Mouse (Mus musculus) left cerebral cortex, adult 11 months (tissue): ENCODE measurements around the gene Rnf43.

ENCODE experiments used
- DNase-seq: peaks from one replicate; pipeline ENCODE4 v3.0.0; 2022; ENCODE audit warnings: low spot score

Rnf43 gene

DNA sequence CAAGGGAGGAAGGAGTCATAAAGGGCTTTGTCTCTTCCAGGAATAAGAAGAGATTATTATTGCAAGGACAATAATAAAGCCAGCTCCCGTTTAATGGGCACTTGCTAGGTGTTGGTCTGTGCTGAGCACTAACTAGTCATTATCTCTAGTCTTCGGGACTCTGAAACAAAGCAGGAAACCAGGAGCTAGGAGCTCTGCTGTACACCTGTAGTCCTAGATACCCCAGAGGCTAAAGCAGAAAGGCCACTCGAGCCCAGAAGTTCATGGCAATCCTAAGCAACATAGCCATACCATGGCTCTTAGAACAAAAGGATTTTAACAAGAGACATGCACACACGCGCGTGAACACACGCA, 47.7 kb downstream of the Rnf43 start:
- DNase-seq: no peak

DNA sequence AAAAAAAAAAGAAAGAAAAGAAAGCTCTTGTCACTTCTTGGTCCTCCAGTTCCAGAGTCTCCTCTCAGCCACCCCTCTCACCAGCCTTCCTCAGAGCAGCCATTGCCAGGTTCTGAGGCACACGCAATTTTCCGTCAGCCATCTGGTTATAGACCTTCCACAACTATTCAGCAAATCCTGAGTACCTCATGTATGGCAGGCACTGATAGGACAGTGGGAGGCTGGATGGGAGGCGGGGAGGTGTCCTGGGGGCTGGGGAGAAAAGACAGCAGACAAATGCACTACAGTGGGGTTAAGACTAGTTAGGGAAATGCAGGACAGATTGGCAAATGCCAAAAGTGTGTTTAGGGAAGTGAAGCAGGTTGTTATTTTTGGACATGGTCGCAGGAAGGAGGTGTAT, 49.7 kb downstream of the Rnf43 start:
- no peak for DNase-seq

DNA sequence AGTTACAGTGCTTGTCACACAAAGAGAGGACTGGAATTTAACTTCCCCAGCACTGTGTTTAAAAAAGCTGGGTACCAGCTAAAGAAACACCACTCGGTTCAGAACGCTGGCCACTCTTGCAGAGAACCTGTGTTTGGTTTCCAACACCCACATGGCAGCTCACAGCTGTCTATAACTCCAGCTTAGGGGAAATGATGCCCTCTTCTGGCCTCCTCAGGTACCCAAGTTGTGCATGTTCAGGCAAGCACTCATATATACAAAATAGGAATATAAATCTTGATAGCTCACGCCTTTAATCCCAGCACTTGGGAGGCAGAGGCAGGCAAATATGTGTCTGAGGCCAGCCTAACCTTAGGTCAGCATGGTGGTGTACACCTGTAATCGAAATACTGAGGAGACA, 53.5 kb downstream of the Rnf43 start:
- DNase-seq: no peak

DNA sequence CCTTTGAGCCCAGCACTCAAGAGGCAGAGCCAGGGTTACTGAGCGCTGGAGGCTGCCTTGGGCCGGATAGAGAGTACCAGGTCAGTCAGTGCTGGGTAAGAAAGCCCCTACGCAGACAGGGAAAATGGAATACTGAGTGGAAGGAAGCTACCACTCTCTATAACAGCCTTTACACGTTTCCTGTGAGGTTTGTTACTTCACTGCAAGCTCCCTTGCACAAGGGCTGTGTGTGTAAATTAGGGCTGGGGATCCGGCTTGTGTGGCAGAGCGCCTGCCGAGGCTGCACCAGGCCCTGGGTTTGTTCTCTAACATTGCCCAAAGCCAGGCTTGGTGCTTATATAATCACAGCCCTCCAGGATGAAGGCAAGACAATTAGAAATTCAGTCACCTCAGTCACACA, 57.0 kb downstream of the Rnf43 start:
- DNase-seq: no peak

DNA sequence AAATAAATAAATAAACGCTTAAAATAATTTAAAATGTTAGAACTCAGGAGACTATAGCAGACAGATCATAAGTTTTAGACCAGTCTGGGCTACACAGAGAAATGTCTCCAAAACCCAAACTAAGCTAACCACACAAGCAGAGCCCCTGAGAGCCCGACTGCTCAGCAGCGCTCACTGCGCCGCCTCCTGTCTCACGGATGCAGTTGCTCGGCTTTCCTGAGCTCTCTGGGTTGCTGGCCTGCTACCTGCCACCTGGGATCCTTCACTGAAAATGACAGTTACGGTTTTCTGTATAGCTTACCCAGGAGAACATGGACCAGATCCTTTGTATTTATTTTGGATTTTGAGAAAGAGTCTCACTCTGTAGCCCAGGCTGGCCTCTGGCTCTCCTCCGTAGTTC, 57.8 kb downstream of the Rnf43 start:
- no peak for DNase-seq

DNA sequence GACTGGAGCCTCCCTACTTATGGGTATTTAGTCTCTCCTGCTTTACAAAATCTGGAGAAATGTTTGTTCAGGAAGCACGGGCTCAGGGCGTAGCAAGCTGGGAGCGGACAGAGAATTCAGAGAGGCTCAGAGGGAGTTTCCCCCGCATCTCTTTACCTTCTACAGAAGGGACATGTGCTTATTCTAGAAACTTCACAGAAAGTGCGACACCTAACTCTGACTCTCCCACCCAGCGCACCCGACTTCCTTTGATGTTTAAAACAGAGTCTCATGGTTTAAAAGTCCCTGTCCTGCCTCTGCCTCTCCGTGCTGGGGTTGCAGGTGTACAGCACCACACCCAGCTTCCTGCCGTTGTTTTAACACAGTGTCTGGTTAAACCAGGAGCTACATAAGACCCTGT, 58.3 kb downstream of the Rnf43 start:
- DNase-seq: no peak

DNA sequence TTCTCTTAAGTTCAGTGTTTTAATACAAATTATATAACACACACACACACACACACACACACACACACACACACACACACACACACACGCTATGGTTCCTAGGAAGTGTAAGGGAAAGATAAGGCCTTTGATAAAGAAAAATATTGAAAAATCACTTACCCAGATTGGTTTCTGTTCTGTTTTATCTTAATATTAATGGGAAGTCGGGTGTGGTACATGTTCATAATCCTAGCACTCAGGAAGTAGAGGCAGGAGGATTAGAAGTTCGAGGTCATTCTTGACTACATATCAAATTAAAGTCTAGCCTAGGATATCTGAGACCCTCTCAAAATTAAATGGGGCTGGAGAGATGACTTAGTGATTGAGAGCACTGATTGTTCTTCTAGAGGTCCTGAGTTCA, 59.6 kb downstream of the Rnf43 start:
- DNase-seq: no peak

DNA sequence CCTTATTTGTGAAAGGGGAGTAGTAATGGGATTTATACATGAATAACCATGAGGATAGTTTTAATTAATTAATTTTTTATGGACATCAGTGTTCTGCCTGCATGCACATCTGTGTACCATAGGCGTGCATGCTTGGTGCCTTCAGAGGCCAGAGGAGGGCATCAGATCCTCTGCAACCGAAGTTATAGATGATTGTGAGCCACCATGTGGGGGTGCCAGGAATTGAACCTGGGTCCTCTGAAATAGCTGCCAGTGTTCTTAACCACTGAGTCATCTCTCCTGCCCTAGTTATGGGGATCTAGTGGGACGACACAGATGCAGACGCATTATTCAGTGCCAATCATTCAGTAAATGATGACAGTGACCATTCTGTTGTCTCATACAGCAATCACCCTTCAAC, 60.4 kb downstream of the Rnf43 start:
- DNase-seq: no peak

DNA sequence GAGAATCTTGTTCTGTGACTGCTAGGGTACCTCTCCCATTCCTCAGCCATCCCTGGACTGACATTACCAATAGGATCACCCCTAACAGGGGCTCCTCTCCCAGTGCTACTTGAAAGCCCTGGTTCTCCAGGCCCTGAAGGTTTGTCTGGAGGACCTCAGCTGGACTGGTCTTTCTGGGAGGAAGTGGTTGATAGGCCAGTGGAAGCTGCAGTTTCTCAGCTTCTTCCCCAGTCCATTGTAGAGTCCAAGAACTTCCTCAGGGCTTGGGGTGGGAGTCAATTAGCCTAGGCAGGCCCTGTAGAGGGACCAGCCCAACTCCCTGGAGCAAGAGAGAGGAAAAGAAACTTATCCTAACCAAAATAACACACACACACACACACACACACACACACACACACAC, 63.0 kb downstream of the Rnf43 start:
- DNase-seq: no peak

DNA sequence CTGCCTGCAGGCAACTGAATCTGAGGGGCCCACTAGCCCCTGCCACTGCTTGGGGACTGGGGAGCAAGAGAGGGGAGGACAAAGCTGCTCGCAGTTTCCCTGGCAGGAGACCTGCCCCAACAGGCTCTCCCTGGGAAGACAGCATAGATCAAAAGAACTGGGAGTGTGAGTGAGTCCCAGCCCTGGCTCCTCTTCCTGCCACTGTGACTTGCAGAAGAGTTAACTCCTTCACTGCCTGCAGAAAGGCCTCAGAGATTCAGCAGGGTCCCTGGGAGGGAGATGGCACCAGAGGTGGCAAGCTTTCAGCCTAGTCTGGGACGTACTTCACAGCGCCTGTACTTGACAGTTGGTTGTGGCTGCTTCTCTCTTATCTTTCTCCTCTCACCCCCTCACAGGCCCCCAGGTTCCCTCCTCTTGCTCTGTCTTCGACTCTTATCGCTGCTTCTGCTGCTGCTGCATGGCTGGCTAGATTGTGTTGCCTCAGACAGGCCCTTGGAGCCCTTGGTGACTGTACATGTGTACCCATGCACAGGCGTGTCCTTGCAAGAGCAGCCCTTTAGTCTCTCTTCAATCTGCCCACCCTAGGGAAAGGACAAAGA, 63.5 kb downstream of the Rnf43 start:
- no peak for DNase-seq

DNA sequence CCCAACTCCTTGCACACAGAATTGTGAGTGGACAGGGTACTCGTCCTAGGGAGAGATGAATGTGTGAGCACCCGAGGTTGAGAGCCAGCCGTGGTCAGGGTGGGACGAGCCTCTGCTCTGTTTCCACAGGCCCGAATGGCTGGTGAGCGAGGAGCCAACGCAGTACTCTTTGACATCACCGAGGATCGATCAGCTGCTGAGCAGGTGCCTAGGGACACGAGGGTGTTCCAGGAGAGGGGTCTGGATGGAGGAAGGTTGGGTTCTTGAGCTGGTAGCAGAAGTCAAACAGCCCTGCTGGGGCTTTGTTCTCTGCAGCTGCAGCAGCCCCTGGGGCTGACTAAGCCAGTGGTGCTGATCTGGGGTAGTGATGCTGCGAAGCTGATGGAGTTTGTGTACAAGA, 64.5 kb downstream of the Rnf43 start:
- DNase-seq: no peak

DNA sequence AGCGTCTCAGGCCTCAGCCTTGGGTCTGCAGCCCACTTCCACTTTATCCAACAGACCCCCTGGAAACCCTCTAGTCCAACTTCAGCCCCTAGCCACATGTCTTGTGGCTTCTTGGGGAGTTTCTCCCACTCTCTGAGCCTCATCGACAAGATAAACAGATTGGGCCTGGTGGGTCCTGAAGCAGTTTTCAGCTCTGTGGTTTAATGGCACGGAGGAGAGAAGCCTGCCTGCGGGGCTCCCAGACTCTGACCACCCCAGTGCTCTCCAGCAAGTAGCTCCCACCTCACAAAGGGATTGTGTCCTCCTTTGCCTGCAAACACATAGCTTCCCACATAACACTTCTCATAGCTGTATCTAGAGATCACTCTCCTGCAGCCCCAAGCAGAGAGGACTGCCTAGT, 64.9 kb downstream of the Rnf43 start:
- no peak for DNase-seq

DNA sequence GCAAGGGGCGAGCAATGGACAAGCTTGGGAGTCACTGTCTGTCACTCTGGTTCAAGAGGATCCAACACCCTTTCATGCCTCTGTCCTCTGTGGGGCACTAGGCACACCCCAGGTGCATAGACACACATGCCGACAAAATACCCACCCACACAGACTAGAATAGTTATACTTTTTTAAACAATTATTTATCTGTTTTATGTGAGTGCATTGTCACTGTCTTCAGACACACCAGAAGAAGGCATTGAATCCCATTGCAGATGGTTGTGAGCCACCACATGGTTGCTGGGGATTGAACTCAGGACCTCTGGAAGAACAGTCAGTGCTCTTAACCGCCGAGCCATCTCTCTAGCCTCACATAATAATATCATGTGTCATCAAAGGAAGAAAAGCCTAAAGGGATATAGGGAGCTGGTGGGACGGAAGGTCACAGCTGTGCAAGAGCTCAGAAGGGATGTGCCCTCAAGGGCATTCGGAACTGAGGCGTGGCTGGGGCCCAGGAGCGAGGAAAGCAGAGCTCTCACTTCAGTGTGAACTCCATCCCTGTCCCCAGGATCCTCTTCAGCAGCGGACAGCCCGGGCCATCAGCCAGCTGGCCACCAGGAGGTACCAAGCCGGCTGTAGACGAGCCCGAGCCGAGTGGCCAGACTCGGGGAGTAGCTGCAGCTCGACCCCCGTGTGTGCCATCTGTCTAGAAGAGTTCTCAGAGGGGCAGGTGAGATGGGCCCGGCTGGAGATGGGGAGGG, 66.5 kb downstream of the Rnf43 start:
- DNase-seq: no peak

DNA sequence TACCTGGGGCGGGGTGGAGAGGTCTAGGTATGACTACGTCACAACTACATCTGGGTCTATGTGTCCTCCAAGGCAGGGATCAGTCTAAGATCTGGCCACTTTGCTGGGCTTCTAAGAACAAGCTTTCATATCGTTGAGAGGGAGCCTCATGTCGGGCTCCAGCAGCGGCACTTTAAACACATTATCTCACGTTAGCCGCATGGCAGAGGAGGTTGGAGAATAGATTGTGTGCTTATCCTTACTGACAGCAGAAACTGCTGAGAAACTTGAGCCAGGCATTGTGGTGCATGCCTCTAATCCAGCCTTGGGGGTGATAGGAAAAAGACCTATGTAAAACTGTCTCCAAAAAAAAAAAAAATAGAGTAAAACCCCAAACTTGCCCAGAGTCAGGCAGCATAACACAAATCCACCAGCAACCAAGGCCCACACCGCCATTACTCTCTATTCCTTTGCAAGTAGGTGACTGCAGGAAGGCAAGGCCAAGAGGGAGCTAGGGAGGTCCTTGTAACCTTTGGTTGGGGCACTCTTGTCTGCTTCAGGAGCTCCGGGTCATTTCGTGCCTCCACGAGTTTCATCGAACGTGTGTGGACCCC, 67.2 kb downstream of the Rnf43 start:
- DNase-seq: no peak

DNA sequence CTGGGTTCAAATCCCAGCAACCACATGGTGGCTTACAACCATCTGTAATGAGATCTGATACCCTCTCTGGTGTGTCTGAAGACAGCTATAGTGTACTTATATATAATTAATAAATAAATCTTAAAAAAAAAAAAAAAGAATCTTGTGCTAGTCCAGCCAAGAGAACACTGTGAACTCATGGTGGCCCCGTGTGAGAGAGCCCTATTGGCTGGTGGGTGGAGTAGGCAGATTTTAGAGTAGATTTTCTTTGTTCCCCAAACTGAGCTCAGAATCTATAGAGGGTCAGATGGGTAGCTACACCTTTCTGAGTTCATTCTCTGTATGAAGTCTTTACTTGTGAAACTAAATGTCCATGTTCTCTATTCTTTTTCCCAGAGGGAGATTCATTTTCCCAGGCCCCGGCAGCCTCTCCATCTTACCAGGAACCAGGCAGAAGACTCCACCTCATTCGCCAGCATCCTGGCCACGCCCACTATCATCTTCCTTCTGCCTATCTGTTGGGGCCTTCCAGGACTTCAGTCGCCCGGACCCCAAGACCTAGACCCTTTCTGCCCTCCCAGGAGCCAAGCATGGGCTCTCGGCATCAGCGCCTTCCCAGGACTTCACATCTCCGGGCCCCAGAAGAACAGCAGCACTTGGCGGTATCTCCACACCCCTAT, 68.3 kb downstream of the Rnf43 start:
- no peak for DNase-seq

DNA sequence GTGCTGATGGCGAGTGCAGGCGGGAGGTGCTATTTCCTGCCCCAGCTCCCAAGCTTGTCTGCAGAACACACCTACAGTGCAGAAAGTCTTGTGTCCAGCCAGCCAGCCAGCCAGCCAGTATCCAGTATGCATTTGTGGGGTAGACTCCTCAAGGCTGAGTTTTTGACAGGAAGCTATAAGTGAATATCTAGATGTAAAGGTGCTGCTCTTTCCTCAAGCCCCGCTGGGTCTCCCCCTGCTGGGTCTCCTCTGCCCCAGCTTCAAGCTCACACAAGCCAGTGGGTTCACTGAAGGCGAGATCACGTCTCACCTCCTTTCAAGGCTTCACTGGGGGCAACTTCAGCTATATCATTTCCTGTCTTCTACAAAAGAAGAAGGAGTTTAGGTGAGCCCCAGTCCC, 71.8 kb downstream of the Rnf43 start:
- no peak for DNase-seq

DNA sequence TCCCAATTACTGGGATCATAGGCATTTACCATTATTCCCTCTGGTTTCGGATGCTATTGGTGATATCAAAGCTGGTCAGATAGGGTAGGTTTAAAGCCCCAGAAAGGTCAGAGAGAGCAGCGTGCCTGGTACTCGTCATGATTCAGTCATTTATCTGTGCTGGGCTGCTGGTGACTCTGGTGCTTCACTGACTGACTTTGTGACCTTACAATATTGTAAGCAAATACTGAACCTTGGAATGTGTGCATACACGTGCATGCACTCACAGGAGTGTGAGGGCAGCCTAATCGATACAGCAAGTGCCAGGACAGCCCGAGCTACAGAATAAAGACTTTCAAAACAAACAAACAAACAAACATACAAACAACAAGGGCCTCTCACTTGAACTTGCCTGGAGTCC, 73.2 kb downstream of the Rnf43 start:
- no peak for DNase-seq

DNA sequence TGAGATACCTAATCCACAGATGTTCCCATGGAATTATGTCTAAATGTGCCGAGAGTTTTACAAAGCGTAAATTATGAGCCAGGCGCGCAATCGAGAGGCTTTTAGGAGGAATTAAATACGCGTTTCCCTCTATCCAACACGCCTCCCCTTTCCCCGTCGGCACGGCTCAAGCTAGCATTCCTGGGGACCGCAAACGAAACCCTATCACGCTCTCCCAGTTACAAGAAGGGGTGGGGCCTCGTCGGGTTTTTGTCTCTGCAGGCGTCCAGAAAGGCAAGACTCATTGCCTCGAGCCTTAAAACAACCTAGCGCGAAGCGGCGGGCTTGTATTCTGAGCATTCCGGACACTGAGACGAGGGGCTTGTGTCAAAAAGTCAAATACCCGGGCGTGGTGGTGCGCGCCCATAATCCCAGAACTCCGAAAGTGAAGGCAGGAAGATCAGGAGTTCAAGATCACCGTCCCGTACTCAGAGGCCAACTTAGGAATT, 74.2 kb downstream of the Rnf43 start:
- DNase-seq: no peak

DNA sequence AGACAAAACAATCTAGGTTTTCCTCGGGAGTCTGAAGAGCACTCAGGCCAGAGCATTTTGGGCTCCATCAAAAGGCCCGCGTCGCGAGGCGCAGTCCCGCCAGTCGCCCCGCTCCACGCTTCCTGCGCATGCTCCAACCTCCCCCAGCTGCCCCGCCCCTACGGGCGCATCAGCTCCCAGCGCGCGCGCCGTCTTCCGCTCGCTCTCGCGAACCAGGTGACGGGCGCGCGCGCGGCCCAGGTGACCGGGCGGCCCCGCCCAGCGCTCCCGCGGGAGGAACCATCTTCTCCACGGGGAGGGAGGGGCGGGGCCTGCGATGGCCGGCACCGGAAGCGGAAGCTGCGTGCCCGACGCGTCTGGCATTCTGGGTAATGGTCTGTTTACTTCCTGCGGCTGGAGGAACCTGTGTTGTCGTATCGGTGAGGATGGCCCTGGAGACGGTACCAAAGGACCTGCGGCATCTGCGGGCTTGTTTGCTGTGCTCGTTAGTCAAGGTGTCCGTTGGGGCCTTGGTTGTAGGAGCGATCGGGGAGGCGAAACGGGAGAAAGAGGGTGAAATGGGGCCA, 74.7 kb downstream of the Rnf43 start, which contains the start of gene Supt4a:
Supt4a (plus strand) TSS at position 378 of the 566 bp plus-strand sequence.
- DNase-seq: peak; percentile 86

DNA sequence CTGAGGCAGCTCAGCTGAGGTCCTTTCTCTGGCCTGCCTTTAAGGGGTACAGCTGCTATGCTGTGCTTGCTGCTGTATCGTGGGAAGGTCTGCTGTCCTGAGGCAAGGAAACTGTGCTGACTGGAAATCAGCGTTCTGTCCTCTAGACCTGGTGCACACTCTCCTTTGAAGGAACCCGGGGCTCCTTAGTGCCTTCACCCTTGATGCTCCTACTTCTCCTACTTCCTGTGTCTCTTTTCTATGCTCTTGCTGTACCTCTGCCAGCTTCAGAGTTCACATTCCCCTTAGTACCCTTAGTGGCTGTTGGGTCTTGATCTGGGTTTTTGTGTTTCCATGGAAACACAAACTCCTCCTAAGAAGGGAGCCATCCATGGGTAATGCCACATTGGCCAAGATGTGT, 81.2 kb downstream of the Rnf43 start:
- no peak for DNase-seq

DNA sequence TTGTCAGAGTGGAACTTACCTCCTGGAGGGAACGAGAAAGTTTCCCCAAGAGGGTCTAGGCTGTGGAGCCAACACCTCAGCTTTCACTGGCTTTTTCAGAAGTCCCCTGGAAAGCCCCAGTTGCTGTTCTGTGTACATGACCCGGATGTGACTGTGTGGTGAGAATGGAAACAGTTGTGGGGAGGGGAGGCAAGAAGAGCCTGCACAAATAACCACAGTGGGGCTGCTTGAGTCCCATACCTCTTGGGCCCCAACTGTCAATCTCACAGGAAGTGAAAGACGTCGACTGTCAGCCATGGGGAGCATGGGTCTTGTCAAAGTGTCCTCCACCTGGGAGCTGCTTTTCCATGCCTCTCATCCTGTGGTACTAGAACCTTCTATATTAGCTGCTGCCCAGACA, 82.4 kb downstream of the Rnf43 start:
- no peak for DNase-seq

DNA sequence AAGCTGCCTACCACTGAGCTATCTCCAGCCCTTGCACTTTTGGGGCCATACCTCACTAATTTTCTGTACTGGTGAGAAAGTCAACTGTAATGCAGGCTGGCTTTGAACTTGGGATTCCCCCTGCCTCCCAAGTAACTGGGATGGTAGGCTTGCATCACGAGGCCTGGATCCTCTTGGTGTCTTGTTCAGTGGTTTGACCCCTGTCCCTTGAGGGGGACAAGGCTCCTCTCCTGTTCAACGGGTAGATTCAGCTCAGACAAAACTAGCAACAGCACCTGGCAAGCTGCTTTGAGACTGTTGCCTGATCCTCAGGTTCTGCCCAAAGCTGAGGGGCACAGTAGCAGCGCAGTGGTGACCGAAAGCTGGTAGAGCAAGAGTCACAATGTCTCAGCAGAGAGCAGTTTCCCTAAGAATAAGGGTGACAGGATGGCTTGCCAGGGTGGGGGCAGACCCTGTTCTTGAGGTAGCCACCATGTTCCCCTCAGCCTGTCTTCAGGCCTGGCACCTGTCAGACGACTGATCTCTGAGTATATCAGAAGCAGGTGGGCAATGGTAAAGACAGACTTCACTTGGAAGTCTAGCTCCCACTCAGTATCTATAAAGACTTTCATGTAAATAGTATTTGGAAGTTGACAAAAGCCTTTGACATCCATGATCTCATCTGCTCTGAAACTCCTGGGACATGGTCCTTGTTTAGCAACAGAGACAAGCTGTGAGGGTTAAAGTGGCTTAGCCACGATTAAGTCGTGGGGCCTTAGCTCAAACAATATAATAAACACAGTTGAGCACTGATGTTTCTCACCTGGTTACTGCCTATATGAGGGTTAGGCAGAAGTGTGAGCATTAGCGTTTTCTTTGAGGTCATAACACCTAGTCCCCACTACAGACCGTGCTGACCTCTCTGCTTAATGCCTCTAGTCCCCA, 83.4 kb downstream of the Rnf43 start:
- DNase-seq: no peak
